Mouse (Mus musculus) adrenal gland, postnatal 14 days (tissue): ENCODE results near the gene Nf2. TPM values are rescaled to one million over a fixed set of nuclear protein-coding genes. Genes with fewer than 3 reads are reported as not detected.
"Not testable (repeated sequence)": the region's sequence is repeated elsewhere in the genome, so short reads cannot be mapped to it uniquely, and the experiment has no call there.

Source experiments
- DNase-seq: peaks from one replicate; pipeline ENCODE4 v3.0.0; 2021; ENCODE audit warnings: mixed read lengths
- total RNA-seq: library from RNA; stranded (reverse); gene quantifications from 2 replicates; pipeline ENCODE4 v1.2.3, GENCODE M21; 2021

The Nf2 gene
- total RNA-seq, 1 experiment from 2014 or later, result 102 TPM

DNA sequence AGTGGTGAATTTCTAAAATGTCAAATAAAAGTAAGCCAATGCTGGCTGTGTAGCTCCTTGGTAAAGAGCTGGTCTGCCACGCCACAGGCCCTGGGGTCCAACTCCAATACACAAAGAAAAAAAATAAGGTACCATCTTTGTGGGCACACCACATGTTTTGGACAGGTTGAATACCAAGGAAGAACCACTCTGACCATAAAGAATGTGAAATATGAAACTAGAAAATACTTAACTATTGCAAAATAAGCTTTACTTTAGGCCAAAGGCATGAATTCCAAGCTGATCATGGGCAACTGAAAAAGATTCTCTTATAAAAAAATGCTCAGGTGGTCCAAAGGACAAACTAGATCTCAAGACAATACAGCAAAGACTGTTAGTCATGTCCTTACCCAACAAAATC is 11.1 kb downstream of the Nf2 start:
- DNase-seq, result no peak

GRCm38 (mm10) chr11:4837342-4837741 is 12.0 kb downstream of the Nf2 start:
- no peak for DNase-seq

DNA sequence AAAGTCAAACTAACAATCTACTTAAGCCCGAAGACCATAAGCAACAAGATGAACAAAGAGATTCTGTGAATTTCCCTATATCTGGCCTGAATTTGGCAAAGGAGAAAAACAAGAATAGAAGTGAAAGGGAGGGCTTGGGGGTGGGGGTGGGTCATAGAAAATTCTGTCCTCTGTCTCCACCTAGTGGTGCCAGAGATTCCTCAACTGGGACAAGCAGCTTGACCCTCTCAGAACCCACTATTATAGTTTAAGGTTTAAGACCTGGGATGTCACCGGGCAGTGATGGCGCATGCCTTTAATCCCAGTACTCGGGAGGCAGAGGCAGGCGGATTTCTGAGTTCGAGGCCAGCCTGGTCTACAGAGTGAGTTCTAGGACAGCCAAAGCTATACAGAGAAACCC is 12.6 kb downstream of the Nf2 start:
- peak; percentile 77 for DNase-seq

DNA sequence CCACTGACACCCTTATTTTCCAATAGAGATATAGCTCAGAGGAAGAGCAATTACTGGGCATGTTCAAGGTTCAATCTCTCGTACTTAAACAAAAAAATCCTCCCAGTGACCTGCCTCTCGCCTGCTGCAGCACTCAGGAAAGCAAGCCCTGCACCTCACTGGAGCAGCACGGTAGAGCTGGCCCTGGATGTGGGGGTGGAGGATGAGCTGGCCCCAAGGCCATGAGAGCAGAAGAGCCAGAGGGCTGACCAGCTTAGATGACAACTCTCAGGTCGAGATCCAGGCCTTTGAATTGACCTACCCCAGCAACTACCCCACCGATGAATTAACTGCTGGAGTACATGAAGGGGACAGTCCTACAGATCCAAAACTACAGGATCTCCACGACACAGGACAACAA is 13.9 kb downstream of the Nf2 start:
- peak; percentile 78 for DNase-seq

DNA sequence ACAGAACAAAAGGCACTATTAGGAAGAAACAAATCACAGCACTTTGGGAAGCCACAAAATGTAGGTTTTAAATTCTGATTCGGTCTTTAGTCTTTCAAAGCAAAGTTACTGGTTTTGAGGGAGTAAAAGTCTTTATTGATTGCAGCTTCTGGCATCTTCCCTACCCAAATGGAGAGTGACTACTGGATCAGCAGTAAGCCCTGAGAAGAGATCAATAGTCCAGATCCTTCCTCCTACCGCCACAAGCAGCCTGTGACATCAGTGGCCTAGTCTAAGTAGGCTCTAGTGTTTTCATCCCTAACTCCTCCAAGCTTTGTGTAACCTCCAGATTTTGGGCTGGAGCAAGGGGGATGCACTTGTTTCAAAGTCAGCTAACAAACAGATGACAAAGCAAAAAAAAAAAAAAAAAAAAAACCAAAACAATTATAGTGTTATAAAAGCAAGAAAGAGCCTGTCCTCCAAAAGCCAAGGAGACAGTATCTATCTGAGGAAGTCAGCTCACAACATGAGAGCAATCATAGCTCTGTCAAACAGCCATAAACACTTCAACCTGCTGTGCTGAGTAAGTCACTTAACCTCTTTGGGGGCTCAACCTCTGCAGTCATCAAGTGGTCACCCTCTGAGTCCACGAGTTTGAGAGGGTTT is 15.9 kb downstream of the Nf2 start:
- no peak for DNase-seq

- no peak for DNase-seq
Observed at GRCm38 (mm10) chr11:4831066-4831465, 18.3 kb downstream of the Nf2 start.

DNA sequence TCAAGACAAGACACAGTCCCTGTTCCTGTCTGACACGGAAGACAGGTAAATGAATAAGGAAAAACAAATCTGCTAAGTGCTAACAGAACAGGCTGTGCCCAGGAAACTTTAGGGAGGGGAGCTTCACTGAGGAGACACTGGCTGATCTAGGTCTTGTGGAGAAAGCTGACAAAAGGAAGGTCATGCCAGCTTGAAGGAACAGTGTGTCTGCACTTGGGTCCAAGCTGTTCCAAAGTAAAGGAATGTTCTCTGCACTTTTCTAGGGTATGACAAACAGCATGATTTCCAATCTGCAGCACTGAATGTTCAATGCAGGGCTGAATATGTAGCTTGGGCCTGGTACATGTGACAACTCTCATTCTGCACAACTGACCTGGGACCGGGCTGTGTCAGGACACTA is 21.4 kb downstream of the Nf2 start:
- DNase-seq, result no peak

GRCm38 (mm10) chr11:4827340-4827739 is 22.0 kb downstream of the Nf2 start:
- DNase-seq, result no peak

- no peak for DNase-seq
Observed at GRCm38 (mm10) chr11:4826152-4826778, 23.1 kb downstream of the Nf2 start.

DNA sequence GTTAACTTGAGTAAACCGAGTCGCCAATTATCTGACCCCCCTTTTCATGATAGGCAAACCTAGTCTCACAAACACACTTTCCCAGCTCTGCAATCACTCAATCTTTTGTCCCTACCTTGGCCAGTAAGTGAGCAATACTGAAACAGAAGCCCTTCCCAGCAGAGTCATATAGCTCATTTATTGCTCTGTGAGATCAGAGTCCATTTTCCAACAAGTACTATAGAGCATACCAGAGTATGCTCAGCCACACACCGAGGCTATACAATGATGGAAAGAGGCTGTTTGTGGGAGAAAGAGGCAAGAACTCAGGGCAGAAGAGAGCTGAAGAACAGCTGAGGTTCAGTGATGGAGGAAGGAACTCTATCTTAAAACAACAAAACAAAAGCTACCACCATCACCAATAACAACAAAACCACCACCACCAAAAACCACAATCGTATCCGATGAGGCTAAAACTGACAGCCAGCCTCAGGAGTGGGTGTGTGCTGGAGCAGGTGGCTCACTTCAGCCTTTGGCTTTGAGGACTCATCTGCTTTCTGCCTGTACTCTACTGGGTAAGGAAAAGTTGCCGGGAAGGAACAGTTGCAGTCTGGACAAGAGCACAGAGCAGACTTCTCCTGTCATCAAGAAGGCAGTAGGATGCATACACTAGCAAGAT is 25.6 kb downstream of the Nf2 start:
- no peak for DNase-seq

DNA sequence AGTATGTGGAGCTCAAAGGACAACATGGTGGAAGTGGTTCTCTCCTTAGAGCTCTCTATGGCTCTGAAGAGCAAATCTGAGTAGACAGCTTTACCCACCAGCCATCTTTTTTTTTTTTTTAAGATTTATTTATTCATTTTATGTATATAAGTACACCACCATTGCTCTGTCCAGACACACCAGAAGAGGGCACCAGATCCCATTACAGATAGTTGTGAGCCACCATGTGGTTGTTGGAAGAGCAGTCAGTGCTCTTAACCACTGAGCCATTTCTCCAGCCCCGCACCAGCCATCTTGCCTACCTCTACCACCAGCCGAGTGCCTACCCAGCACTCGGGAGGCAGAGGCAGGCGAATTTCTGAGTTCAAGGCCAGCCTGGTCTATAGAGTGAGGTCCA is 26.9 kb downstream of the Nf2 start:
- DNase-seq, result not testable (repeated sequence)

- DNase-seq, result peak; percentile 14
Observed at GRCm38 (mm10) chr11:4821492-4822445, 27.6 kb downstream of the Nf2 start.

- DNase-seq, result no peak
Observed at GRCm38 (mm10) chr11:4814507-4815450, 34.6 kb downstream of the Nf2 start.

GRCm38 (mm10) chr11:4808311-4808710 is 41.0 kb downstream of the Nf2 start:
- peak; percentile 34 for DNase-seq

DNA sequence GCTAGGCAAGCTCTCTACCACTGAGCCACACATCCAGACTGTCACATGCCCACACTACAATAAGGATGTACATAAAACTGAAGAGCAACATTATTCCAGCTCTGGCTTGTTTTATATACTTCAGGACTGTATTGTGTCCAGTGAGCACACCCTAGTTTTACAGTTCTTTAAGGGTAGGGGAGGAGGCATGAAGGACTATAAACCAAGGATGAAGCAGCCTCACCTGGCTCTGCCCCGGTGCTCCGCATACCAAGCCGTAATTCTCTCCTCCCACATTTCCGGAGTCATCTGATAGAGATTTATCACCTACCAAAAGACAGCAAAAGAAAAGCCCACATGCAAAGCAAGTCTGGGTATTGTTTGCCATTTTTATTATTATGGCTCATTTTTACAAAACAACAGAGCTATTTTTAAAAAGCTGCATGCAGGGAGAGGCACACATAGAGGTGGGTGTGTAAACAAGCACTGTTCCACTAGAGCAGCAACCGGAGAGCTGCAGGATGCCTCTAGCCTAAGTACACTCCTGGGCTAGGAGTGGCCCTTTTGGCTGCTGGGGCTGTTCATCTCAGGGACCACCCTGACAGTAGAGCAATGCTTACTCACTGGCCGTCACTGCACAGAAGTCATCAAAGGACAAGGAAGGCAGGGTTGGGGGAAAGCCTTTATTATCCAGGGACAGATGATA is 43.2 kb downstream of the Nf2 start:
- no peak for DNase-seq

DNA sequence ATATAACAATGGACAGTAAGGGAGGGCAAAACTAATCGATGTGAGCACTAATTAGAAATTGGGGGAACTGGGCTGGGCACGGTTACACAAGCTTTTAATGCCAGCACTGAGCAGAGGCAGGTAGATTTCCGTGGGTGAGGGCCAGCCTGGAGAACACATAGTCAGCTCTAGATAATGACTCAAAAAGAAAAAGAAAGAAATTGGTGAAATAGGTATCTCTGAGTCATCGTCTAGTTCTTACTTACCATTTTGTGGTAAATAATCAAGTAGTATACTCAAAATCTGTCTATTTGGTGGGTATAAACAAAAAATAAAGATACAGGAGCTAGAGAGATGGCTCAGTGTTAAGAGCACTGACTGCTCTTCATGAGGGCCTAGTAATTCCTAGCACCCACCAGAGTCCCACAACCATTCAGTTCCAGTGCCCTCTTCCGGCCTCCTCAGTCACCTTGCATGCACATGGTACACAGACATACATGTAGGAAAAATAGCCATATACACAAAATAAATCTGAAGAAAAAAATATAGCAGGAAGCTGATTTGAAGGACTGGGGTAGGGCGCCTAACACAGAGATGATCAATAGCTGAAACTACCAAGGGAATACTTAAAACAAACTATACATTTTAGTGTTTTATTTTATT is 44.3 kb downstream of the Nf2 start:
- DNase-seq, result no peak

DNA sequence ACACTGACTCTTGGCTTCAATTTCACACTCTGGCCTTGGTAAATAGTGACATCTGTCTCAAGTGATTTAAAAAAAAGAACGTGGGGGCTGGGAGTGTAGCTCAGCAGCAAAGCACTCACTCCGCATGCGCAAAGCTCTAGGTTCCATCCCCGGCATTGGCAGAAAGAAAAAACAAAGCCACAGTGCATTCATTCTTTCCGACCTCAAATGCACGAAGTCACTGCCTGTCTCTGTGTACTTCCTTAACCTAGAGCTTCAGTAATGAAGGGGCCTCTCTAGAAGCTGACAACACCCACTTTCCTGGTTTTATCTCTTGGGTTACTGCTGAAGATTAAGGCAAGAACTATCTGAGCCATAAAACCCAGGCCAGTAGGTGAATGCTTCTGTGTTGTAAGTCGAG is 45.4 kb downstream of the Nf2 start:
- DNase-seq, result peak; percentile 60

- DNase-seq, result no peak
Observed at GRCm38 (mm10) chr11:4803426-4803825, 45.9 kb downstream of the Nf2 start.

- peak; percentile 58 for DNase-seq
Observed at GRCm38 (mm10) chr11:4803008-4803407, 46.3 kb downstream of the Nf2 start.

DNA sequence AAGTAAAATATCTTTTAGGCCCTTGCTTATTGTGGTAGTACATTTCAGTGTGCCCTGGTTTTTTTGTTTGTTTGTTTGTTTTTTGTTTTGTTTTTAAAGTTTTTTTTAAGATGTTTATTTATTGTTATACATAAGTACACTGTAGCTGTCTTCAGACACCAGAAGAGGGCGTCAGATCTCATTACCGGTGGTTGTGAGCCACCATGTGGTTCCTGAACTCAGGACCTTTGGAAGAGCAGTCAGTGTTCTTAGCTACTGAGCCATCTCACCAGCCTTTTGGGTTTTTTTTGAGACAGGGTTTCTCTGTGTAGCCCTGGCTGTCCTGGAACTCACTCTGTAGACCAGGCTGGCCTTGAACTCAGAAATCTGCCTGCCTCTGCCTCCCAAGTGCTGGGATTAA is 46.9 kb downstream of the Nf2 start:
- DNase-seq, result not testable (repeated sequence)
